Mouse (Mus musculus) olfactory bulb, adult 2 months (tissue): ENCODE measurements around the gene Pdzd7.

Experiments used
- CTCF ChIP-seq: fragments of 200-500 bp; IDR thresholded peaks from 2 replicates; pipeline ENCODE4 v1.5.1; 2012; ENCODE audit warnings: low read depth, mild to moderate bottlenecking, low read length, moderate library complexity; ENCODE audit not compliant: insufficient read depth
- POLR2A ChIP-seq: fragments of 200-500 bp; IDR thresholded peaks from 2 replicates; pipeline ENCODE4 v1.6.1; 2012; ENCODE audit warnings: mild to moderate bottlenecking, low read depth, low read length, moderate library complexity; ENCODE audit not compliant: insufficient read depth

GRCm38 (mm10) chr19:45078971-45079764, 33.7 kb upstream of the Pdzd7 start:
- TF ChIP-seq CTCF (no peak), POLR2A (no peak)
